Mouse (Mus musculus) liver, embryonic 12.5 days (tissue): ENCODE results near the gene Dcun1d1. TPM values are rescaled to one million over a fixed set of nuclear protein-coding genes. Genes with fewer than 3 reads are reported as not detected.
A peak's percentile ranks its signal among the peaks of the same experiment; 100 is the strongest.

Experiments used
- ATAC-seq: fragments of 200-750 bp; cut with Nextera tagmentation; 2 replicates; pipeline ENCODE4 v1.8.0; 2017; ENCODE audit warnings: moderate number of reproducible peaks, mild to moderate bottlenecking, moderate library complexity
- H3K27ac ChIP-seq: fragments of 300-500 bp; sonication (generic); 2 replicates; pipeline ENCODE4 v1.5.1; 2016; ENCODE audit warnings: mild to moderate bottlenecking
- H3K27me3 ChIP-seq: fragments of 300-500 bp; sonication (generic); replicated peaks from 2 replicates; pipeline ENCODE4 v1.6.1; 2016; ENCODE audit warnings: mild to moderate bottlenecking, moderate library complexity
- H3K36me3 ChIP-seq: fragments of 300-500 bp; sonication (generic); 2 replicates; pipeline ENCODE4 v1.6.1; 2016; ENCODE audit warnings: mild to moderate bottlenecking, moderate library complexity
- H3K4me1 ChIP-seq: fragments of 300-500 bp; sonication (generic); 2 replicates; pipeline ENCODE4 v1.6.1; 2016
- H3K4me2 ChIP-seq: fragments of 300-500 bp; sonication (generic); 2 replicates; pipeline ENCODE4 v1.6.1; 2016; ENCODE audit warnings: mild to moderate bottlenecking, moderate library complexity
- H3K4me3 ChIP-seq: fragments of 300-500 bp; sonication (generic); 2 replicates; pipeline ENCODE4 v1.5.1; 2016; ENCODE audit warnings: mild to moderate bottlenecking, moderate library complexity
- H3K9ac ChIP-seq: fragments of 300-500 bp; sonication (generic); 2 replicates; pipeline ENCODE4 v1.6.1; 2016; ENCODE audit warnings: mild to moderate bottlenecking, moderate library complexity
- H3K9me3 ChIP-seq: fragments of 300-500 bp; sonication (generic); replicated peaks from 2 replicates; pipeline ENCODE4 v1.6.1; 2016; ENCODE audit warnings: mild to moderate bottlenecking, moderate library complexity
- WGBS: fragments of 180-500 bp; shearing (Covaris S2); methylation state at CpG from one replicate; pipeline ENCODE4 v1.1.7; 2016; ENCODE audit not compliant: insufficient replicate concordance; 5-methylcytosine and 5-hydroxymethylcytosine counted together
- polyA plus RNA-seq: library from polyadenylated mRNA; unstranded; fragments of >200 nt; fragmentation: Nextera tagmentation; extraction: Ambion mirVana; gene quantifications from 2 replicates; pipeline ENCODE4 v1.2.1, GENCODE M21; 2016

The Dcun1d1 gene
- 92.7 and 96.5 TPM in 2 replicates for polyA plus RNA-seq

DNA sequence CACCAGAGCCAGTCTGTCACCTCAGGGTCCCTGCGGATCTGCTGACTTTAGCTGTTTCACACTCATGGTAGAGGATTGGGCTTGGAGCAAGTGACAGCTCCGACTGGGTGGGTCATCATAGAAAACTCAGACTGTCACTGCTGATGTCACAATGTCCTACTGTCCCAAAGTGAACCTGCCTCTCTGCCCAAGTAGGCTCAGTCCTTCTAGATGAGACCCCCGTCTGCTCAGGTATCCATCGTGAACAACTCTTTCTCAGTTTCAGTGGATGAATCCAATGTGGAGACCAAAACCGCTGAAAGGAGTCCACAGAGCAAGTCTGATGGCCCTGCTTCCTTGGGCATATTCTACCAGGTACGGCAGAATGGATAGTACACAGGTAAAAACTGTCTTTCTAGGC is at the start of gene Dcun1d1:
TSS of gene Dcun1d1 (minus strand) at position 101 of the 400 bp plus-strand sequence.
- Histone ChIP-seq H3K4me1 (peaks cover 30% of the 10 kb centered on the region), H3K9me3 (no peaks in the 10 kb centered on the region), H3K9ac (no peak within 1 kb of the TSS), H3K27ac (no peak within 1 kb of the TSS), H3K36me3 (peaks cover 38% of the 10 kb centered on the region), H3K27me3 (no peaks in the 10 kb centered on the region), H3K4me2 (no peak within 1 kb of the TSS), H3K4me3 (no peak within 1 kb of the TSS)
- WGBS, result 82% methylated on average over 6 of the region's 6 CpGs
- no peak for ATAC-seq

DNA sequence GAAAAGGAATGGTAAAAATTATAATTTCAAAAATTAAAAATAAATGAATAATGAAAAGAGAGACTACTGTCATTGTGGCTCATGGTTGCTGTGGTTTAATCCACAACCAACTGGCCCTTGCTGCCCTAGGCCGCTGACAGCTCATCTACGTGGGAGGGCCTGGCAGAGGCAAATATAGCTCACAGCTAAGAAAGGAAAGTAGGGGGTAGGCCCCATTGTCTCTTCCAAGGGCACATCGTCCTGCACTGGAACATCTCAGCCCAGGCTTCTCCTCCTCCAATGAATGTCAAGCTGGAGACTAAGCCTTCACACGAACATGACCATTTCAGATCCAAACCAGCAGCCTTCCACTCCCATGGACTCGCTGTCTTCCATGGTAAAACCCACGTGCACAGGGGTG is 49.0 kb upstream of the Dcun1d1 start:
- Histone ChIP-seq H3K27me3 (no peaks in the 10 kb centered on the region), H3K36me3 (peaks cover 62% of the 10 kb centered on the region), H3K4me3 (no peak overlapping the region), H3K27ac (no peak overlapping the region), H3K4me2 (no peak overlapping the region), H3K9ac (no peak overlapping the region), H3K4me1 (no peaks in the 10 kb centered on the region), H3K9me3 (no peaks in the 10 kb centered on the region)
- ATAC-seq, result no peak
- 77% methylated on average over 6 of the region's 6 CpGs for WGBS

DNA sequence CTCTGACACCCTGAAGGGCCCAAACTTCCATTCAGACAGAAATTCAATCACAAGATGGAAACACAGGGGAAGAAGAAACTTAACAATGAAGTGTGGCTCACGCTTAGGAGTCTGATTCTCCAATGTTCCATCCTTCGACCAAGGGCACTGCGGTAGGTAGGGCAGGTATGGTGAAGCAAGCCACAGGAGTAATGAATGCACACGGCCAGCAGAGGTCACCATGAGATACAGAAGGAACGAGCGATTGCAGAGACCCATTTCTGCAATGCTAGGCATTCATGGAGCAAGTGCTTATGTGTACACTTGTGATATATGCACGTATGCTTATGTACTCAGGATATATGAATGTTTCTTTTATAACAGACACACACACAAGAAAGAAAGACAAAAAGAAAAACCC is 36.3 kb upstream of the Dcun1d1 start:
- WGBS, result 56% methylated on average over 7 of the region's 7 CpGs

DNA sequence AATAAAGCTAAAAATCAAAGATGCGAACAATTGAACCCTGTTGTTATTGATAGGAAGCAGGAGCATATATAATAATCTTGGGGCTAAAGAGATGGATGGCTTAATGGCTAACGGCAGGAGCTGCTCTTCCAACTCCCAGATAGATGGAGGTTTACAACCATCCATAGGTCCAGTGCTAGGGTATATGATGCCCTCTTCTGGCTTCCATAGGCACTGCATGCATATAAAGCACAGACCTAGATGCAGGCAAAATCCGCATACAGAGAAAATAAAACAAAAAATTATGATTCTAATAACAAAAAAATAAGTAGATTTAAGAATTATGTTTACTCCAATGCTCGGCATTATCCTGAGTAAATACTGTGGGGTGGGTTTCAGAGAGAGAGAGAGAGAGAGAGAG is 35.7 kb upstream of the Dcun1d1 start:
- no peaks in the 10 kb centered on the region for H3K27me3 ChIP-seq
- H3K4me2 ChIP-seq, result no peak overlapping the region
- peaks cover 30% of the 10 kb centered on the region for H3K36me3 ChIP-seq
- no peaks in the 10 kb centered on the region for H3K9me3 ChIP-seq
- H3K4me1 ChIP-seq, result no peaks in the 10 kb centered on the region
- H3K9ac ChIP-seq, result no peak overlapping the region
- H3K4me3 ChIP-seq, result no peak overlapping the region
- no peak for ATAC-seq
- H3K27ac ChIP-seq, result no peak overlapping the region
- WGBS, result 75% methylated on average over 4 of the region's 4 CpGs

More for the DNA sequence above, 36.3 kb upstream of the Dcun1d1 start:
- no peak overlapping the region for H3K9ac ChIP-seq
- H3K4me1 ChIP-seq, result no peaks in the 10 kb centered on the region
- H3K4me2 ChIP-seq, result no peak overlapping the region
- no peaks in the 10 kb centered on the region for H3K27me3 ChIP-seq
- peaks cover 31% of the 10 kb centered on the region for H3K36me3 ChIP-seq
- no peak overlapping the region for H3K4me3 ChIP-seq
- ATAC-seq, result no peak
- no peaks in the 10 kb centered on the region for H3K9me3 ChIP-seq
- no peak overlapping the region for H3K27ac ChIP-seq

DNA sequence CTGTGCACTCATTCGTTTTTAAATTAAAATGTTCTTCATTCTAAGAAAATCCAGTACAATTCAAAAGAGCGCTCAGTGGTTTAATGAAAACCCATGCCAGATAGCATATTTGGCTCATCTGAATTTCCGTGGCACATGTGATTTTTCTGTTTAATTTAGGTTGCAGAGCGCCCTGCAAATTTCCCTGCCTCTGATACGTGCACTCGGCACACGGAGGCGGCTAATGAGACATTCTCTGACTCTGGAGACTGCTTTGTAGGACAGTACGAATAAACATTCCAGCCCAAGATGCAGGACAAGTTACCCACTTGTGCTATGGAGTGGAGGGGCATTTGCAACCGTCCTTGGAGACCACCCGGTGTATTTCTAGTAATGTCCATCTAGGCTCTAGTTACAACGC is 33.9 kb upstream of the Dcun1d1 start:
- no peaks in the 10 kb centered on the region for H3K27me3 ChIP-seq
- no peaks in the 10 kb centered on the region for H3K9me3 ChIP-seq
- H3K4me1 ChIP-seq, result peaks cover 9% of the 10 kb centered on the region; the same call in 1 of the 2 replicates
- no peak overlapping the region for H3K9ac ChIP-seq
- H3K4me2 ChIP-seq, result no peak overlapping the region
- no peak overlapping the region for H3K4me3 ChIP-seq
- H3K27ac ChIP-seq, result no peak overlapping the region
- WGBS, result 84% methylated on average over 12 of the region's 12 CpGs
- ATAC-seq, result no peak
- H3K36me3 ChIP-seq, result peaks cover 34% of the 10 kb centered on the region

DNA sequence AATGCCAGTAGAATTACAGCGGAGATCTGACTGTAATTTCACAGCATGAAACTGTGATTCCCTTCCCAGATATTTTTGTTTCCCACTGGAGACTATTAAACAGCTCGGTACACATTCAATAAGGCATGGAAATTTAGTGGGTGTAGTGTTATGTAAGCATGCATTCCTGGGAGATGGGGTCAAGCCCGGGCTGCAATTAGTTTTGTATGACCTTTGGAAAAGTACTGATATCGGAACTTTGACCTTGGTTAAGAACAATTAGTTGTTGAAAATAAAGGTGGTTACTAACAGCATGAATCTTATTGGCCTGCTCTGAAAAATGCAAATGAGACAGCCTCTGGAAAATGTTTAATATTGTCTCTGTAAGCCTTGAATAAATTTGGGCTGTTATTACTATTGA is 33.2 kb upstream of the Dcun1d1 start:
- Histone ChIP-seq H3K9ac (no peak overlapping the region), H3K27ac (no peak overlapping the region), H3K36me3 (peaks cover 31% of the 10 kb centered on the region), H3K9me3 (no peaks in the 10 kb centered on the region), H3K4me2 (no peak overlapping the region), H3K4me3 (no peak overlapping the region), H3K27me3 (no peaks in the 10 kb centered on the region), H3K4me1 (peaks cover 9% of the 10 kb centered on the region; the same call in 1 of the 2 replicates)
- 81% methylated on average over 4 of the region's 4 CpGs for WGBS
- no peak for ATAC-seq

DNA sequence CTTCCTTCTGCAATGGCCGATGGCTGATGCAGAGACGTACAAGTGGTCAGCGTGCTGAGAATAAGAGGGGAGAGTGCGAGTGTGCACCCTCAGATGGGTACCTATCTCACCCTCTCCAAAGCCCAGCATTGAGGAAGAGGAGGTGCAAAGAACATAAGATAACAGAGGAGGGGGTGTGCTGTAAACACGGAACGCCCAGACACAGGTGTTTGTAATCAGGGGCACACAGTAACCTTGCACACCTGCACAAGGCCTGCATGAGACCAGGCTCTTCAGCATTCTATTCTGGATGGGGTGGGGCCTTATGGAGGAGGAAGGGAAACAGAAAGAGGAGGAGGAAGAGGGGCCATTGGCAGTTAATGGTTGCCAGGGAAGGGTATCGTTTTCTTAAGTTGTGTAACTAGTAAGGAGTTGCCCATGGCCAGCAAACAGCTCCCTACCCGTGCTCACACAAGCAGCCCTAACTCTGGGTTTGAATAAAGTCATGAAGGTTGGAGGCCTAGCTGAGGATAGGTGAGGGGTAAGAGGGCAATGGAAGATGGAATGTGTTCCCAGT is 30.2 kb upstream of the Dcun1d1 start:
- Histone ChIP-seq H3K9ac (no peak overlapping the region), H3K4me2 (no peak overlapping the region), H3K27me3 (no peaks in the 10 kb centered on the region), H3K27ac (no peak overlapping the region), H3K36me3 (peaks cover 24% of the 10 kb centered on the region; the same call in 1 of the 2 replicates), H3K4me1 (peaks cover 18% of the 10 kb centered on the region), H3K9me3 (no peaks in the 10 kb centered on the region), H3K4me3 (no peak overlapping the region)
- ATAC-seq, result no peak
- 71% methylated on average over 8 of the region's 8 CpGs for WGBS

DNA sequence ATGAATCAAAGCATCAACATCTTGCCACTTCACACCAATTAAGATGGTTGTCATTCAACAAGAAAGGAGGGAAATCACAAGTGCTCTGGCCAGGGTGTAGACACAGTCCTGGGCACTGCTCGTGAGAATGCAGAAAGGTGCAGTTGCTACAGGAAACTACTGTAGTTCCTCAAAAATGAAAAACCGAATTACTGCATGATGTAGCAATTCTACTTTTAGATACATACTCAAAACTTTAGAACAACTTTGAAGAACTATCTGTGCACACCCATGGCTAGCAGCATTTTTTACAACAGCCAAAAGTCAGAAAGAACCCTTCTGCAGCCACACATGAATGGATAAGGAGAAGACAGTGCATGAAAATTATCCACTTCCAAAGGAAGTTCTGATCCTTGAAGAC is 29.2 kb upstream of the Dcun1d1 start:
- Histone ChIP-seq H3K4me1 (peaks cover 18% of the 10 kb centered on the region), H3K4me3 (no peak overlapping the region), H3K4me2 (no peak overlapping the region), H3K9ac (no peak overlapping the region), H3K27ac (no peak overlapping the region), H3K9me3 (no peaks in the 10 kb centered on the region), H3K27me3 (no peaks in the 10 kb centered on the region), H3K36me3 (peaks cover 15% of the 10 kb centered on the region; the same call in 1 of the 2 replicates)
- 33% methylated on average over 2 of the region's 2 CpGs for WGBS
- no peak for ATAC-seq

DNA sequence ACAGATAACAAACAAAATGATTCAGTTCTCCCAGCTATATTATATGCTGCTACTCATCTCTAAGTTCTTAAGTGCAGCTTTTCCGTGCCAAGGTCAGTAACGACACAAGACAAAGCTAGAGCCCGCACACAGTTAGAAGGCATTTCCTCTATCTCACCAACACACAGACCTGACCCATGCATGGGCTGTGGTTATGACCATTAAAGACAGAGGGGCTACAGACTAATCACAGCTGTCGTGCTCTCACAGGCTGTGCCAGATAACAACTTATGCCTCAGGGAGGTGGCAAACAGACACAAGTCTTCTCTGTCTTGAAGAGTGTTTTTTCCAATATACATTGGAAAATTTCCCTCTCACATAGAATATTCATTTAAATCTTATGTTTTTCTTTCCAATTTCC is 27.7 kb upstream of the Dcun1d1 start:
- Histone ChIP-seq H3K4me1 (peaks cover 18% of the 10 kb centered on the region), H3K27ac (no peak overlapping the region), H3K4me3 (no peak overlapping the region), H3K9ac (no peak overlapping the region), H3K36me3 (peaks cover 11% of the 10 kb centered on the region; the same call in 1 of the 2 replicates), H3K9me3 (no peaks in the 10 kb centered on the region), H3K4me2 (no peak overlapping the region), H3K27me3 (no peaks in the 10 kb centered on the region)
- WGBS, result 23% methylated on average over 4 of the region's 4 CpGs
- peak; percentile 72 for ATAC-seq

DNA sequence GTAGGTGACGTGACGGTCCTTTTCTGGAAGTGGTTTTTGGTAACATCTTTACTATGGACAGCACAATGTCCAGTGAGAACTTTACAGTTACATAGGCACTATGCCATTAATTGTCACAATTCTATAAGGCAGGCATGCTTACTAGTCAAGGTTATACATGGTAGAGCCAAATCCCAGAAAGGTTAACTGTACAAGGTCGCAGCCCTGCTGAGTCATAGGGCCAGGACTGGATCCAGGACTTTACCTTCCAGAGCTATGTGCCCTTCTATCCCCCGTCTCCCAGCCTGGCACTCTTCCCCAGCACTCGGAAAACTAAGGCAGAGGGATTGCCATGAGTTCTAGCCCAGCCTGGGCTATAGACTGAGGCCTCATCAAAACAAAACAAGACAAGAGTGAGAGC is 26.7 kb upstream of the Dcun1d1 start:
- H3K9me3 ChIP-seq, result no peaks in the 10 kb centered on the region
- peaks cover 7% of the 10 kb centered on the region; the same call in 1 of the 2 replicates for H3K36me3 ChIP-seq
- no peak for ATAC-seq
- 81% methylated on average over 5 of the region's 5 CpGs for WGBS
- peaks cover 18% of the 10 kb centered on the region for H3K4me1 ChIP-seq
- H3K4me2 ChIP-seq, result no peak overlapping the region
- H3K4me3 ChIP-seq, result no peak overlapping the region
- H3K27ac ChIP-seq, result no peak overlapping the region
- no peaks in the 10 kb centered on the region for H3K27me3 ChIP-seq
- no peak overlapping the region for H3K9ac ChIP-seq

DNA sequence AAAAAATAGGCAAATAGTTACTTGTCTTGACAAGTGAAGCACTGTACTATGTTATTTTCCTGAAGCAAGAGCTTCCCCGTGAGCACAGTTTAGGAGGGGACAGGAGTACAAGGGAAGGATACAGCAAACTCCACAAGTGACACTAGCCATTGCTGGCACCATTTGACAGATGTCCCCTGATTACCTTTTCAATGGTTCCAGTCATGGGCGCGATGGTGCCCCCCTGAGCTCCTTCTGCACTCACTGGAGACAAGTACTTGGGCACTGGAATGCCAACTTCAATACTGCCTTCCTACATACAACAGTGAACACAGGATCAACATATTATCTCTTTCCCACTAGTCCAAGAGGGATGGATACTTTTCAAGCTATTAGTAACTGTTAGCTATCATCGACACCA is 26.2 kb upstream of the Dcun1d1 start:
- Histone ChIP-seq H3K27ac (no peak overlapping the region), H3K36me3 (peaks cover 7% of the 10 kb centered on the region; the same call in 1 of the 2 replicates), H3K4me2 (no peak overlapping the region), H3K9me3 (no peaks in the 10 kb centered on the region), H3K27me3 (no peaks in the 10 kb centered on the region), H3K4me3 (no peak overlapping the region), H3K4me1 (peaks cover 18% of the 10 kb centered on the region), H3K9ac (no peak overlapping the region)
- 75% methylated on average over 4 of the region's 4 CpGs for WGBS
- no peak for ATAC-seq

DNA sequence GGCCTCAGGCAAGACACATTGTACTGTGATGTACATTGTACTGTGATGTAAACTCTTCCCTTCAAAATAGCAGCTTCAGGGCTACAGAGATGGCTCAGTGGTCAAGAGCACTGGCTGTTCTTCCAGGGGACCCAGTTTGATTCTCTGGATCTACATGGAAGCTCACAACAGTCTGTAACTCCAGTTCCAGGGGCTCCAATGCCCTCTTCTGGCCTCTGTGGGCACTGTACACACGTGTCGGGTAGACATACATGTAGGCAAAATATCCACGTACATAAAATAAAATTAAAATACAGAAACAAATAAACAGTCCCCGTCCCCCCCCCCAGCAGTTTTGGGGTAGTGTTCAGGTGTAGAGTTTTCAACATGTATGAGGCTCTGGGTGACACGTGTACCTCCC is 25.7 kb upstream of the Dcun1d1 start:
- no peaks in the 10 kb centered on the region for H3K9me3 ChIP-seq
- H3K4me2 ChIP-seq, result no peak overlapping the region
- 70% methylated on average over 5 of the region's 5 CpGs for whole genome bisulfite sequencing
- no peaks in the 10 kb centered on the region for H3K27me3 ChIP-seq
- peaks cover 18% of the 10 kb centered on the region for H3K4me1 ChIP-seq
- no peak overlapping the region for H3K4me3 ChIP-seq
- ATAC-seq, result no peak
- H3K9ac ChIP-seq, result no peak overlapping the region
- H3K27ac ChIP-seq, result no peak overlapping the region
- peaks cover 7% of the 10 kb centered on the region; the same call in 1 of the 2 replicates for H3K36me3 ChIP-seq

DNA sequence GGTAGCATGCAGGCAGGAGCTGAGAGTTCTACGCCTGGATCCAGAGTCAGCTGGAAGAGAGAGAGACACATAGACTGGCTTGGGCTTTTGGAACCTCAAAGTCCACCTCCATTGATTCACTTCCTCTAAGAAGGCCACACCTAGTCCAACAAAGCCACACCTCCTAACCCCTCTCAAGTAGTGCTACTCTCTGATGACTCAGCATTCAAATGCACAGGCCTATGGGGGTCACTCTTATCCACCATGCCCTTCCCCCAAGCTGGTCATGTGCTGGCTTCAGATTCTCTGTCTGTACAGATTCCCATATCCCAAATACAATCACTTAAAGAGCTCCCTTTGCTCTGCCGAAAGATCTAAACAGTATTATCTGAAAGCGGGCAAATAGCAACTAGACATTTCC is 20.0 kb upstream of the Dcun1d1 start:
- no peak for ATAC-seq
- H3K27ac ChIP-seq, result no peak overlapping the region
- H3K9me3 ChIP-seq, result no peaks in the 10 kb centered on the region
- 90% methylated on average over 3 of the region's 3 CpGs for WGBS
- no peak overlapping the region for H3K4me2 ChIP-seq
- H3K9ac ChIP-seq, result no peak overlapping the region
- H3K36me3 ChIP-seq, result peaks cover 7% of the 10 kb centered on the region; the same call in 1 of the 2 replicates
- no peak overlapping the region for H3K4me3 ChIP-seq
- H3K4me1 ChIP-seq, result no peaks in the 10 kb centered on the region
- H3K27me3 ChIP-seq, result no peaks in the 10 kb centered on the region
